ENCODE assay signal across 8 mouse cellular contexts in the genomic region with DNA sequence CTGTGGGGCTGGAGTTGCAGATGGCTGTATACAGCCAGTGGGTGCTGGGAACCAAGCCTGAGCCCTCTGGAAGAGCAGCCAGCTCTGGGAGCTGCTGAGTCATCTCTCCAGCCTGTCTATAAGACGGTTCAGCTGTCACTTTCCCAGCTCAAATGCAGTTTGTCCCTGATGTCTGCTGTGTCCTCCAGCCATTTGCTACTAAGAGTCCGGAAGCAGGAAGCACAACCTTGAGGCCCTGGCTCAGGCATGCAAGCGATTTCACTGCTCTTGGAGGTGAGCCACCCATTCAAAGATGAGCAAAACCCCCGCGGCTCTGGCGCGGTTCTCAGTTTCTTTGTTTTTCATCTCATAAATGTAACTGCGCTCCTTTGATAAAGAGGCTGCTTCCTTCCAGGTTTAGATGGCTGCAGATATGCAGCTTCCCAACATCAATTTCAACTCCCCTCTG. TPM values are rescaled to one million over a fixed set of nuclear protein-coding genes. Genes with fewer than 3 reads are reported as not detected.
DNase-seq lines count a peak whose midpoint lies in the region; ATAC-seq and TF ChIP-seq lines count a peak whose summit lies in the region.
"Had no signal": no experiment of that assay in that cellular context is flagged by ENCODE, and none has a peak within 500 bp of the region (broad histone marks: within the 10 kb centered on the region; RNA-seq: fewer than 3 reads in every experiment).

No protein-coding gene starts in this region.

- no peaks in the 10 kb centered on the region for H3K36me3 ChIP-seq in liver, postnatal 0 days (replicated peaks; ENCODE audit: insufficient read depth, low read length)
- H3K36me3 ChIP-seq in midbrain, embryonic 13.5 days, result no peaks in the 10 kb centered on the region
- H3K36me3 ChIP-seq: stomach, embryonic 15.5 days had no signal

- TF ChIP-seq EP300 in liver, postnatal 0 days (IDR thresholded peaks at IDR 0.05; ENCODE audit: low read depth), result no peak

- no peak for ATAC-seq in liver, postnatal 0 days
- ATAC-seq in midbrain, embryonic 13.5 days, result no peak

- no peak overlapping the region for H3K27ac ChIP-seq in liver, postnatal 0 days (ENCODE audit: low read depth)
- H3K27ac ChIP-seq in midbrain, embryonic 13.5 days, result no peak overlapping the region
- H3K27ac ChIP-seq: stomach, embryonic 15.5 days had no signal

- no peak overlapping the region for H3K9ac ChIP-seq in liver, postnatal 0 days (replicated peaks)
- H3K9ac ChIP-seq in midbrain, embryonic 13.5 days (replicated peaks), result no peak overlapping the region
- H3K9ac ChIP-seq: stomach, embryonic 15.5 days had no signal

- no peak for TF ChIP-seq CTCF in liver, postnatal 0 days (IDR thresholded peaks at IDR 0.05; ENCODE audit: low read depth)

- peak; percentile 11 to 42 for DNase-seq in kidney, postnatal 25 days
- no peak for DNase-seq in kidney, adult 18-20 months
- DNase-seq in adrenal gland, postnatal 36 days, result peak; percentile 29 to 35
- DNase-seq in liver, postnatal 0 days, result no peak
- no peak for DNase-seq in frontal cortex, adult 2 months (ENCODE audit: extremely low spot score in 1 of 2, low spot score in 1 of 2)
- no peak for DNase-seq in lung, postnatal 4 days

- H3K9me3 ChIP-seq in liver, postnatal 0 days (ENCODE audit: low read length), result no peaks in the 10 kb centered on the region
- no peaks in the 10 kb centered on the region for H3K9me3 ChIP-seq in midbrain, embryonic 13.5 days
- H3K9me3 ChIP-seq: stomach, embryonic 15.5 days had no signal

- 50% methylated on average over 8 of the region's 8 CpGs for WGBS in liver, postnatal 0 days (ENCODE audit: insufficient replicate concordance)
- 87% methylated on average over 8 of the region's 8 CpGs for WGBS in midbrain, embryonic 13.5 days

- H3K4me3 ChIP-seq in liver, postnatal 0 days (ENCODE audit: low read depth, low read length), result no peak overlapping the region
- no peak overlapping the region for H3K4me3 ChIP-seq in midbrain, embryonic 13.5 days (replicated peaks)
- H3K4me3 ChIP-seq: stomach, embryonic 15.5 days had no signal

- H3K4me1 ChIP-seq in liver, postnatal 0 days (ENCODE audit: insufficient read depth), result no peaks in the 10 kb centered on the region
- no peaks in the 10 kb centered on the region for H3K4me1 ChIP-seq in midbrain, embryonic 13.5 days (replicated peaks)
- H3K4me1 ChIP-seq: stomach, embryonic 15.5 days had no signal

- H3K27me3 ChIP-seq in liver, postnatal 0 days (ENCODE audit: insufficient read depth, low read length), result no peaks in the 10 kb centered on the region
- H3K27me3 ChIP-seq in midbrain, embryonic 13.5 days, result no peaks in the 10 kb centered on the region
- H3K27me3 ChIP-seq: stomach, embryonic 15.5 days had no signal

- peak overlapping the region; percentile 29; the same call in 1 of the 2 replicates for H3K4me2 ChIP-seq in liver, postnatal 0 days (ENCODE audit: low read depth, low read length)
- H3K4me2 ChIP-seq in midbrain, embryonic 13.5 days (replicated peaks), result no peak overlapping the region
- H3K4me2 ChIP-seq: stomach, embryonic 15.5 days had no signal

RNA-seq across cellular contexts. Expression of gene Pkn2, which starts 17.2 kb away (rescaled TPM):
- 10 to 100 TPM; 72.5 to 78.5 TPM for total RNA-seq in adrenal gland, postnatal 36 days (2021)
- 26.6 and 30.0 TPM in 2 replicates for polyA plus RNA-seq in liver, postnatal 0 days (2015; fragmentation: Nextera tagmentation; extraction: Ambion mirVana)
- polyA plus RNA-seq in frontal cortex, adult 2 months (2012; rRNA removed), result 12.6 and 14.1 TPM in 2 replicates
- polyA plus RNA-seq in midbrain, embryonic 13.5 days (2015; fragmentation: Nextera tagmentation; extraction: Ambion mirVana), result 27.3 and 32.6 TPM in 2 replicates

Comparison
In these comparisons a context has a peak if more than half of its experiments do, and no peak if none do; other contexts are left out.
1. DNase-seq: peak in kidney, postnatal 25 days (2 of 2) and adrenal gland, postnatal 36 days (2 of 2); none in kidney, adult 18-20 months (single experiment), liver, postnatal 0 days (single experiment), frontal cortex, adult 2 months (0 of 2) and lung, postnatal 4 days (0 of 2).